Mouse (Mus musculus) pancreas, adult 10 weeks (tissue): ENCODE data around the gene Rassf10. TPM values are rescaled to one million over a fixed set of nuclear protein-coding genes. Genes with fewer than 3 reads are reported as not detected.

ENCODE experiments used
- polyA plus RNA-seq: library from polyadenylated mRNA; stranded (reverse); fragments of 350-450 nt; fragmentation: Illumina TruSeq; extraction: RNeasy Lipid Tissue Mini Kit (QIAGEN cat#74804); gene quantifications from one replicate; pipeline ENCODE4 v1.2.3, GENCODE M21; 2015; ENCODE audit warnings: low read depth, low replicate concordance; ENCODE audit not compliant: insufficient read depth

The Rassf10 gene
- polyA plus RNA-seq: 0.98 TPM

DNA sequence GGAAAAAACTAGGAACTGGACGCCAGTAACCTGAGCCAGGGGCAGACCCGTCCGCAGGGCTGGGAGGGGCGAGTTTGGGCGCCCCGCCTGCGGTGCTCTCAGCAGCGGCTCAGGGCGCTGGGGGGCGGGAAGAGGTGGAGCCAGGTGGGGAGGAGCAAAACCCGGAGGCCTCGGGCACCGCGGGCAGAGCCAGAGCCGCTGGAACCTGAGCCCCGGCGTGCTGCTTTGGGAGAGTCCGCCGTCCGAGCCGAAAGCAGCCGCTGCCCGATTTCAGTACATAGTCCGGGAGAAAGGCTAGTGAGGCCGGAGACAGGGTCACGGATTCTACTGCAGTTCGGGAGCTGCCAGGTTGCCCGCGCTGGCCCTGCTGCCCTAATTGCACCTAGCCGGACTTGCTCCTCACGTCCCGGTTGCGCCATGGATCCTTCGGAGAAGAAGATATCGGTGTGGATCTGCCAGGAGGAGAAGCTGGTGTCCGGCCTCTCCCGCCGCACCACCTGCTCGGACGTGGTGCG, at the start of gene Rassf10:
TSS of gene Rassf10 (plus strand) at position 186 of the 515 bp plus-strand sequence.

